Mouse (Mus musculus): ENCODE results near the gene Smyd3. TPM values are rescaled to one million over a fixed set of nuclear protein-coding genes. Genes with fewer than 3 reads are reported as not detected.

Smyd3 gene
- polyA plus RNA-seq, 1 experiment from 2014 or later: 22.3 TPM

- 90% methylated on average over 6 of the region's 6 CpGs for WGBS
- no peaks in the 10 kb centered on the region for H3K27me3 ChIP-seq (replicated peaks; ENCODE audit: control insufficient read depth, insufficient read depth, low read length)
- H3K9me3 ChIP-seq (ENCODE audit: control insufficient read depth, low read length): no peaks in the 10 kb centered on the region
- no peaks in the 10 kb centered on the region for H3K36me3 ChIP-seq (ENCODE audit: control insufficient read depth, insufficient read depth, low read length)
- H3K27ac ChIP-seq (ENCODE audit: low read depth): no peak overlapping the region
- no peak for DNase-seq (ENCODE audit: low spot score)
- ATAC-seq (replicated peaks; ENCODE audit: low FRiP score, low TSS enrichment, low read depth): no peak
- no peak overlapping the region for H3K4me3 ChIP-seq (ENCODE audit: low read depth, low read length)
- H3K9ac ChIP-seq (ENCODE audit: low read length): no peak overlapping the region
- H3K4me1 ChIP-seq (replicated peaks; ENCODE audit: control insufficient read depth, insufficient read depth, low read length): peaks cover 11% of the 10 kb centered on the region
- no peak overlapping the region for H3K4me2 ChIP-seq (ENCODE audit: low read length)
These were observed 465.2 kb downstream of the Smyd3 start for GRCm38 (mm10) chr1:179052545-179053180.

DNA sequence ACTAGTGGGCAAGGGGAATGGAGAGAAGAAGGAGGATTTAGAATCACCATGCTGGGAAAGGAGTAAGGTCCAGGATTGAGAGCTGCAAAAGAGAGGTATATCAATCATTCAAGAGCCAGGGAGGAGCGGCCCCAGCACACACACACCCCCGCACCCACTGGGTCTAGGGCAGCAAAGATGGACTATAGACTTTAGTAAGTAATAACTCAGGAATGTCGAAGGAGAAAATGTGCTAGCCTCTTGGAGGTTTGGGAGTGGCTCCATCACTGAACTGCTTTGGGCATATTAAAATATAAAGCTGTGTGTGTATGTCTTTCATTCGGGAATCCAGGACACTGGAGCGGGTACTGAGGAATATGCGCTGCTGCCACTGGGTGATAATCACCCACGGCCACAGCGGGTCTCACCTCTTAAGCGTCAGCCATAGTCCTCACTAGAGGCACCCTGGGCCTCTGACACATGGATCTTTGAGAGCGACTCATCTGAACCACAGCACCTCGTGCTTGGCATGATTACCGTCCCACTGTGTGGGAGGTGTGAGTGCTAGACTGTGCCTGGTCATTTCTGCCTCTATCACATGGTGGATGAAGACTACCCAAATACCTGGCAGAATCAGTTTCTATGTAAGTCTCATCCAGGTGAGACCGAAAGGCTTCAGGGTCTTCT lies 469.8 kb downstream of the Smyd3 start:
- no peaks in the 10 kb centered on the region for H3K27me3 ChIP-seq (replicated peaks; ENCODE audit: control insufficient read depth, insufficient read depth, low read length)
- no peak overlapping the region for H3K4me2 ChIP-seq (ENCODE audit: low read length)
- DNase-seq (ENCODE audit: low spot score): no peak
- H3K27ac ChIP-seq (ENCODE audit: low read depth): no peak overlapping the region
- H3K4me3 ChIP-seq (ENCODE audit: low read depth, low read length): no peak overlapping the region
- H3K36me3 ChIP-seq (ENCODE audit: control insufficient read depth, insufficient read depth, low read length): no peaks in the 10 kb centered on the region
- ATAC-seq (replicated peaks; ENCODE audit: low FRiP score, low TSS enrichment, low read depth): no peak
- H3K9me3 ChIP-seq (ENCODE audit: control insufficient read depth, low read length): no peaks in the 10 kb centered on the region
- WGBS: 92% methylated on average over 13 of the region's 13 CpGs
- no peak overlapping the region for H3K9ac ChIP-seq (ENCODE audit: low read length)
- peaks cover 11% of the 10 kb centered on the region for H3K4me1 ChIP-seq (replicated peaks; ENCODE audit: control insufficient read depth, insufficient read depth, low read length)

- Histone ChIP-seq H3K9me3 (ENCODE audit: control insufficient read depth, low read length) (no peaks in the 10 kb centered on the region), H3K27me3 (replicated peaks; ENCODE audit: control insufficient read depth, insufficient read depth, low read length) (no peaks in the 10 kb centered on the region), H3K9ac (ENCODE audit: low read length) (no peak overlapping the region), H3K4me1 (replicated peaks; ENCODE audit: control insufficient read depth, insufficient read depth, low read length) (peaks cover 13% of the 10 kb centered on the region), H3K36me3 (ENCODE audit: control insufficient read depth, insufficient read depth, low read length) (no peaks in the 10 kb centered on the region), H3K4me3 (ENCODE audit: low read depth, low read length) (no peak overlapping the region), H3K27ac (ENCODE audit: low read depth) (no peak overlapping the region), H3K4me2 (ENCODE audit: low read length) (no peak overlapping the region)
- WGBS: 73% methylated on average over 17 of the region's 17 CpGs
- DNase-seq (ENCODE audit: low spot score) (no peak), ATAC-seq (replicated peaks; ENCODE audit: low FRiP score, low TSS enrichment, low read depth) (no peak)
These were observed 471.8 kb downstream of the Smyd3 start for GRCm38 (mm10) chr1:179045856-179046714.

GRCm38 (mm10) chr1:179044165-179044564 lies 473.7 kb downstream of the Smyd3 start:
- no peaks in the 10 kb centered on the region for H3K27me3 ChIP-seq (replicated peaks; ENCODE audit: control insufficient read depth, insufficient read depth, low read length)
- H3K9me3 ChIP-seq (ENCODE audit: control insufficient read depth, low read length): no peaks in the 10 kb centered on the region
- no peak overlapping the region for H3K4me2 ChIP-seq (ENCODE audit: low read length)
- ATAC-seq (replicated peaks; ENCODE audit: low FRiP score, low TSS enrichment, low read depth) (no peak), DNase-seq (ENCODE audit: low spot score) (no peak)
- WGBS: 49% methylated on average over 5 of the region's 5 CpGs
- peaks cover 13% of the 10 kb centered on the region for H3K4me1 ChIP-seq (replicated peaks; ENCODE audit: control insufficient read depth, insufficient read depth, low read length)
- no peak overlapping the region for H3K4me3 ChIP-seq (ENCODE audit: low read depth, low read length)
- no peaks in the 10 kb centered on the region for H3K36me3 ChIP-seq (ENCODE audit: control insufficient read depth, insufficient read depth, low read length)
- H3K9ac ChIP-seq (ENCODE audit: low read length): no peak overlapping the region
- H3K27ac ChIP-seq (ENCODE audit: low read depth): no peak overlapping the region; the same call in 1 of the 2 replicates

GRCm38 (mm10) chr1:179043644-179044043 lies 474.2 kb downstream of the Smyd3 start:
- H3K9me3 ChIP-seq (ENCODE audit: control insufficient read depth, low read length): no peaks in the 10 kb centered on the region
- DNase-seq (ENCODE audit: low spot score) (peak; percentile 67), ATAC-seq (replicated peaks; ENCODE audit: low FRiP score, low TSS enrichment, low read depth) (no peak)
- peak overlapping the region; percentile 19; the same call in 1 of the 2 replicates for H3K27ac ChIP-seq (ENCODE audit: low read depth)
- H3K9ac ChIP-seq (ENCODE audit: low read length): no peak overlapping the region
- peaks cover 13% of the 10 kb centered on the region for H3K4me1 ChIP-seq (replicated peaks; ENCODE audit: control insufficient read depth, insufficient read depth, low read length)
- H3K4me2 ChIP-seq (ENCODE audit: low read length): no peak overlapping the region
- 40% methylated on average over 12 of the region's 12 CpGs for WGBS
- no peaks in the 10 kb centered on the region for H3K36me3 ChIP-seq (ENCODE audit: control insufficient read depth, insufficient read depth, low read length)
- H3K4me3 ChIP-seq (ENCODE audit: low read depth, low read length): no peak overlapping the region
- no peaks in the 10 kb centered on the region for H3K27me3 ChIP-seq (replicated peaks; ENCODE audit: control insufficient read depth, insufficient read depth, low read length)

DNA sequence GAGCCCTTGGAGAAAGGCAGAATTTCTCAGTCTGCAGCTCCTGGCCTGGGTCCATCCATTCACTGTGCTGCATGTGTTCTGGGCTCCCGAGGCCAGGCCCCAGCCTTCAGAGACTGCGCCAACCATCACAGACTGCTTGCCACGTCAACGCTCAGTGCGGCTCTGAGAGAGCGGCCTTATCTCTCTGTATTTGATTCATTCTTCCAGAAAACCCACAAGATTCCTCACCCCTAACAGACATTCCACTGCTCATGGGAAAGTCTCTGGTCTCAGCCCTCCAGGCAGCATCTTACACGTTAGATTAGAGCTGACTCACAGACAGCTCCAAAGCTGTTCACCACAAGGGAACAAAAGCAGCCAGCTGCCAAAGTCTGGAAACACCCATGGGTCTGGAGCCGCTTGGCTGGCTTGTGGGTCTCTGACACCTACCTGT lies 475.9 kb downstream of the Smyd3 start:
- no peak for DNase-seq (ENCODE audit: low spot score)
- WGBS: 67% methylated on average over 8 of the region's 8 CpGs
- H3K27ac ChIP-seq (ENCODE audit: low read depth): peak overlapping the region; percentile 57

DNA sequence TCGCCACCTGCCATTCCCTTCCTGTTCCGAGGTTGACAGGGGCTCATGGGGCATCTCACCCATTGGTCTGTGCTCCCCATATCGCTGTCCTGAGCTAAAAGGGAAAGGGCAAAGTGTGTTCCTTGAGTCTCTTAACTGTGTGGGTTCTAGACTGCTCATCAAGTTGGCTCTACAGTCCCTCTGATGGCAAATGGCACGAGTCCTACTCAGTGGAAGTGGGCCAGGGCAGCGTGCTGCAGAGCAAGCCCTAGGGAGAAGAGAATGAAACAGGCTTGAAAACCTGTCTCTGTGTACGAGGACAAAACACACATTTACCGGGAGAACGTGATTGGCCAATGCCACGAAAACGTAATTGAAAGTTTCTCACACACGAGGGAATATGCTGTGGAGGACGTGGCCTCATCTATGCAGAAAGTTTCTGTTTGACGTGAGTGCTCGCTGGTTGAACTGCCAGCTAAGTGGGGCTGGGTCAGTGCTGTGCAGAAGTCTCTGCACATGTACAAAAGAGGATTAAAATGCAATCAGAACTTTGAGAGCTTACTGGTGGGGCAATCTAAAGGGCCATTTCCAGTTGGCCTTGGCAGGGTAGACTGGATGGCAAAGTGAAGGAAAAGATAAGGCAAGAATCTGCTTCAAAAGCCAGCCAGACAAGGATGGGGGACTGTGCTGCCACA lies 476.5 kb downstream of the Smyd3 start:
- Histone ChIP-seq H3K27ac (ENCODE audit: low read depth) (peak overlapping the region; percentile 57; the same call in 1 of the 2 replicates), H3K27me3 (replicated peaks; ENCODE audit: control insufficient read depth, insufficient read depth, low read length) (no peaks in the 10 kb centered on the region), H3K9ac (ENCODE audit: low read length) (no peak overlapping the region), H3K4me1 (replicated peaks; ENCODE audit: control insufficient read depth, insufficient read depth, low read length) (peaks cover 13% of the 10 kb centered on the region), H3K4me2 (ENCODE audit: low read length) (no peak overlapping the region), H3K36me3 (ENCODE audit: control insufficient read depth, insufficient read depth, low read length) (no peaks in the 10 kb centered on the region), H3K9me3 (ENCODE audit: control insufficient read depth, low read length) (no peaks in the 10 kb centered on the region), H3K4me3 (ENCODE audit: low read depth, low read length) (no peak overlapping the region)
- 87% methylated on average over 14 of the region's 14 CpGs for WGBS
- no peak for DNase-seq (ENCODE audit: low spot score)
- no peak for ATAC-seq (replicated peaks; ENCODE audit: low FRiP score, low TSS enrichment, low read depth)

More for the DNA sequence above, 475.9 kb downstream of the Smyd3 start:
- Histone ChIP-seq H3K27me3 (replicated peaks; ENCODE audit: control insufficient read depth, insufficient read depth, low read length) (no peaks in the 10 kb centered on the region), H3K4me3 (ENCODE audit: low read depth, low read length) (no peak overlapping the region), H3K36me3 (ENCODE audit: control insufficient read depth, insufficient read depth, low read length) (no peaks in the 10 kb centered on the region), H3K9ac (ENCODE audit: low read length) (no peak overlapping the region), H3K9me3 (ENCODE audit: control insufficient read depth, low read length) (no peaks in the 10 kb centered on the region), H3K4me2 (ENCODE audit: low read length) (no peak overlapping the region), H3K4me1 (replicated peaks; ENCODE audit: control insufficient read depth, insufficient read depth, low read length) (peaks cover 13% of the 10 kb centered on the region)
- no peak for ATAC-seq (replicated peaks; ENCODE audit: low FRiP score, low TSS enrichment, low read depth)

DNA sequence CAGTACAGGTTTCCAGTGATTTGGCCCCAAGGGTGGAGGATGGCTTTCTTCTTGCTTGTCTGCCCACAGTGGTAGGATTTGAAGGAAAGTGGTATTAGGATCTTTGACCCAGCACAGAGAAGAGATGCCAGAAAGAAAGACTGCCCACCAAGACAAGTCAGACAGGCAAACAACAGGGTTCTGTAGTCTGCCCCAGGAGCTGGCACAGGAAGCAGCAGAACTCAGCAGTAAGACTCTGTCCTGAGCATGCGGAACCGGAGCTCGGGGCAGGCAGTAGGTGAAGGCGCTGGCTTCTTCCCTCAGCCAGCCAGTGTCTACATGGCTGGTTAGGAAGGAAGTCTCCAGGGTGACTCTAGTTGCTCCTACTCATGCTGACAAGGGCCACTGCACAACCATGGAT lies 479.0 kb downstream of the Smyd3 start:
- H3K27ac ChIP-seq (ENCODE audit: low read depth): no peak overlapping the region
- 92% methylated on average over 4 of the region's 4 CpGs for WGBS
- peaks cover 9% of the 10 kb centered on the region for H3K4me1 ChIP-seq (replicated peaks; ENCODE audit: control insufficient read depth, insufficient read depth, low read length)
- H3K4me3 ChIP-seq (ENCODE audit: low read depth, low read length): no peak overlapping the region
- no peaks in the 10 kb centered on the region for H3K9me3 ChIP-seq (ENCODE audit: control insufficient read depth, low read length)
- no peaks in the 10 kb centered on the region for H3K36me3 ChIP-seq (ENCODE audit: control insufficient read depth, insufficient read depth, low read length)
- no peak overlapping the region for H3K4me2 ChIP-seq (ENCODE audit: low read length)
- no peak for ATAC-seq (replicated peaks; ENCODE audit: low FRiP score, low TSS enrichment, low read depth)
- H3K9ac ChIP-seq (ENCODE audit: low read length): no peak overlapping the region
- no peaks in the 10 kb centered on the region for H3K27me3 ChIP-seq (replicated peaks; ENCODE audit: control insufficient read depth, insufficient read depth, low read length)
- no peak for DNase-seq (ENCODE audit: low spot score)
